Mouse (Mus musculus) bone marrow, adult 2 months (tissue): ENCODE results near the gene Ttf2.

ENCODE experiments used
- CTCF ChIP-seq: fragments of 200-500 bp; IDR thresholded peaks from 2 replicates; pipeline ENCODE4 v1.5.1; 2011; ENCODE audit warnings: low read length, control low read depth; ENCODE audit not compliant: control insufficient read depth, insufficient read depth
- POLR2A ChIP-seq: fragments of 200-500 bp; IDR thresholded peaks from 2 replicates; pipeline ENCODE4 v1.6.1; 2011; ENCODE audit warnings: low read depth, mild to moderate bottlenecking, control low read depth, low read length, borderline replicate concordance; ENCODE audit not compliant: control insufficient read depth

DNA sequence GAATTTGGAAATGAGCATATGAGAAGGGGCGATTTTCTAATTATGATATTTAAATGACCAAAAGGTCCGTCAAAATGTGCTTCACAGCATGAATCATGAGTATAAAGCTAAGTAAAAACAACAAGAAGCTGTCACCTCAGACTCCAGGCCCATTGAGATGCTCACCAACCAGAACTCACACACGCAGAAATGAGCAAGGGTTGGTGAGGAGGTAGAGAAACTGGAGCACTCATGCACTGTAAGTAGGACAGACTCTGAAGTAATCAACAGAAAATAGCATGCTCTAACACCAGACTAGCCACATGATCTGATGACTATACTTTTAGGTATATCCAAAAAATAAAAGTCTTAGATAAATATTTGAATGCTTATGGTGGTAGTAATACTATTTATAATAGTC is 79.1 kb downstream of the Ttf2 start:
- TF ChIP-seq CTCF (no peak), POLR2A (no peak)
